8 mouse cellular contexts compared by ENCODE assay signal in genomic region chr17:29464068-29464467, GRCm38 (mm10). TPM values are rescaled to one million over a fixed set of nuclear protein-coding genes. Genes with fewer than 3 reads are reported as not detected.
A peak's percentile ranks its signal among the peaks of the same experiment; 100 is the strongest.
DNase-seq lines count a peak whose midpoint lies in the region; ATAC-seq and TF ChIP-seq lines count a peak whose summit lies in the region.

No protein-coding gene starts in this region.

- intact Hi-C loops in gastrocnemius, adult 2 months (cut with DNase I) = no loop called here

- H3K9me3 ChIP-seq in hindbrain, embryonic 11.5 days (ENCODE audit: control insufficient read depth, low read length) = no peaks in the 10 kb centered on the region

- DNase-seq in gastrocnemius, adult 2 months = peak; percentile 33
- DNase-seq in gastrocnemius, adult 18-20 months (ENCODE audit: low spot score) = no peak
- DNase-seq in R1 (ENCODE audit: low read depth, low spot score) = peak; percentile 100
- DNase-seq in hindbrain, embryonic 11.5 days (ENCODE audit: low spot score) = peak; percentile 78
- DNase-seq in mesoderm, embryonic 11.5 days (ENCODE audit: low read depth, low spot score) = peak; percentile 95
- no peak for DNase-seq in thymus, postnatal 0 days (ENCODE audit: low spot score)
- DNase-seq in adrenal gland, postnatal 10 days = no peak
- DNase-seq in adrenal gland, adult 2 months = no peak

- peaks cover 15% of the 10 kb centered on the region for H3K4me1 ChIP-seq in hindbrain, embryonic 11.5 days (replicated peaks; ENCODE audit: control insufficient read depth, insufficient read depth, low read length)

- H3K4me2 ChIP-seq in hindbrain, embryonic 11.5 days (replicated peaks; ENCODE audit: low read depth, low read length) = peak overlapping the region; percentile 42

- peak overlapping the region; percentile 48 for H3K4me3 ChIP-seq in gastrocnemius, adult 2 months
- peak overlapping the region; percentile 18 for H3K4me3 ChIP-seq in hindbrain, embryonic 11.5 days (ENCODE audit: low read depth, low read length)

- no peaks in the 10 kb centered on the region for H3K36me3 ChIP-seq in hindbrain, embryonic 11.5 days (ENCODE audit: control insufficient read depth, insufficient read depth, low read length)

- 2% methylated on average over 14 of the region's 14 CpGs for WGBS in hindbrain, embryonic 11.5 days

- peaks cover 2% of the 10 kb centered on the region; the same call in 1 of the 2 replicates for H3K27me3 ChIP-seq in hindbrain, embryonic 11.5 days (ENCODE audit: control insufficient read depth, insufficient read depth, low read length)

- peak overlapping the region; percentile 16; the same call in 1 of the 2 replicates for H3K27ac ChIP-seq in gastrocnemius, adult 2 months
- H3K27ac ChIP-seq in hindbrain, embryonic 11.5 days (ENCODE audit: low read depth, low read length) = peak overlapping the region; percentile 63

- TF ChIP-seq CTCF in gastrocnemius, adult 2 months (IDR thresholded peaks at IDR 0.05) = no peak

- ATAC-seq in hindbrain, embryonic 11.5 days (ENCODE audit: low FRiP score) = peak; percentile 70

- peak overlapping the region; percentile 61 for H3K9ac ChIP-seq in hindbrain, embryonic 11.5 days (ENCODE audit: low read depth, low read length)

RNA-seq across cellular contexts. Expression of gene Pim1, which starts 26.5 kb away (rescaled TPM):
- 10 to 100 TPM; 13.8 to 35.2 TPM for total RNA-seq in gastrocnemius, adult 2 months (2021)
- 10 to 100 TPM; 18.8 to 25.4 TPM for total RNA-seq in gastrocnemius, adult 18-20 months (2021)
- polyA plus RNA-seq in hindbrain, embryonic 11.5 days (2014; fragmentation: Nextera tagmentation; extraction: Ambion mirVana) = 16.8 and 18.1 TPM in 2 replicates
- 78.6 and 81.4 TPM in 2 replicates for polyA plus RNA-seq in thymus, postnatal 0 days (2015; fragmentation: Nextera tagmentation; extraction: Ambion mirVana)
- total RNA-seq in adrenal gland, postnatal 10 days (2021) = 100 to 1,000 TPM in 1 of 2 experiments, 10 to 100 TPM in 1; 73.4 to 104 TPM
- 100 to 1,000 TPM; 120 to 124 TPM for total RNA-seq in adrenal gland, adult 2 months (2021)
- 150 and 153 TPM in 2 replicates for polyA plus RNA-seq in adrenal gland, adult 2 months (2012; rRNA removed)

Comparison
In these comparisons a context has a peak if more than half of its experiments do, and no peak if none do; other contexts are left out.
1. DNase-seq: peak in gastrocnemius, adult 2 months (single experiment), R1 (single experiment), hindbrain, embryonic 11.5 days (single experiment) and mesoderm, embryonic 11.5 days (single experiment); none in gastrocnemius, adult 18-20 months (single experiment), thymus, postnatal 0 days (single experiment), adrenal gland, postnatal 10 days (single experiment) and adrenal gland, adult 2 months (single experiment).